Mouse (Mus musculus): Measurements from ENCODE around the gene Ormdl3.

GRCm38 (mm10) chr11:98550975-98551828 is 36.0 kb downstream of the Ormdl3 start, which contains the start of gene Zpbp2:
- TF ChIP-seq CTCF (IDR thresholded peaks at IDR 0.05; ENCODE audit: low read depth): no peak; the same call in 1 of the 2 replicates
- no peak for TF ChIP-seq EP300 (IDR thresholded peaks at IDR 0.05; ENCODE audit: low read depth)

All from liver, postnatal 0 days (tissue).